Mouse (Mus musculus): ENCODE results near the gene Exoc8. TPM values are rescaled to one million over a fixed set of nuclear protein-coding genes. Genes with fewer than 3 reads are reported as not detected.

Gene Exoc8
- total RNA-seq (2023; ENCODE audit: inconsistent age) = 11.3 to 14.1 TPM (median 12.0 TPM) in 4 replicates

GRCm38 (mm10) chr8:124897386-124898250 lies at the start of gene Exoc8, which contains the start of gene Sprtn:
TSS of gene Exoc8 (minus strand) at chr8:124897705.
TSS of gene Sprtn (plus strand) at chr8:124897886.

GRCm38 (mm10) chr8:124862321-124863162 lies 35.0 kb downstream of the Exoc8 start, which contains the start of the genes Gnpat and 2810004N23Rik:
TSS of gene Gnpat (plus strand) at chr8:124863033.
TSS of gene 2810004N23Rik (minus strand) at chr8:124863120.

Other genes with a start within 250 kb of the Exoc8 start
- gene 2310022B05Rik, start 234.3 kb downstream of the Exoc8 start, total RNA-seq (2023; ENCODE audit: inconsistent age) = 7.5 to 8.9 TPM (median 7.7 TPM) in 4 replicates
- gene Ttc13, start 175.7 kb downstream of the Exoc8 start, total RNA-seq (2023; ENCODE audit: inconsistent age) = 75.2 to 95.7 TPM (median 85.1 TPM) in 4 replicates
- gene Arv1, start 175.6 kb downstream of the Exoc8 start, total RNA-seq (2023; ENCODE audit: inconsistent age) = 16.4 to 23.9 TPM (median 21.8 TPM) in 4 replicates
- gene Fam89a, start 145.9 kb downstream of the Exoc8 start, total RNA-seq (2023; ENCODE audit: inconsistent age) = 0.39 to 0.67 TPM (median 0.51 TPM) in 3 of 4 replicates, not detected in the other
- gene Trim67, start 104.6 kb downstream of the Exoc8 start, total RNA-seq (2023; ENCODE audit: inconsistent age) = not detected in 4 replicates
- gene Gnpat, start 34.7 kb downstream of the Exoc8 start, total RNA-seq (2023; ENCODE audit: inconsistent age) = 60.0 to 72.1 TPM (median 68.0 TPM) in 4 replicates
- 24.0 to 26.7 TPM (median 24.1 TPM) in 4 replicates for gene 2810004N23Rik, start 34.6 kb downstream of the Exoc8 start, total RNA-seq (2023; ENCODE audit: inconsistent age)
- gene Sprtn, start 181 bp upstream of the Exoc8 start, total RNA-seq (2023; ENCODE audit: inconsistent age) = 30.1 to 31.9 TPM (median 31.0 TPM) in 4 replicates
- gene Egln1, start 51.6 kb upstream of the Exoc8 start, total RNA-seq (2023; ENCODE audit: inconsistent age) = 15.0 to 17.8 TPM (median 17.5 TPM) in 4 replicates
- gene Tsnax, start 115.3 kb upstream of the Exoc8 start, total RNA-seq (2023; ENCODE audit: inconsistent age) = 40.5 to 47.0 TPM (median 45.0 TPM) in 4 replicates
- gene Disc1, start 156.5 kb upstream of the Exoc8 start, total RNA-seq (2023; ENCODE audit: inconsistent age) = 3.0 to 3.2 TPM (median 3.2 TPM) in 4 replicates